Mouse (Mus musculus): ENCODE results near the gene 4632433K11Rik.

DNA sequence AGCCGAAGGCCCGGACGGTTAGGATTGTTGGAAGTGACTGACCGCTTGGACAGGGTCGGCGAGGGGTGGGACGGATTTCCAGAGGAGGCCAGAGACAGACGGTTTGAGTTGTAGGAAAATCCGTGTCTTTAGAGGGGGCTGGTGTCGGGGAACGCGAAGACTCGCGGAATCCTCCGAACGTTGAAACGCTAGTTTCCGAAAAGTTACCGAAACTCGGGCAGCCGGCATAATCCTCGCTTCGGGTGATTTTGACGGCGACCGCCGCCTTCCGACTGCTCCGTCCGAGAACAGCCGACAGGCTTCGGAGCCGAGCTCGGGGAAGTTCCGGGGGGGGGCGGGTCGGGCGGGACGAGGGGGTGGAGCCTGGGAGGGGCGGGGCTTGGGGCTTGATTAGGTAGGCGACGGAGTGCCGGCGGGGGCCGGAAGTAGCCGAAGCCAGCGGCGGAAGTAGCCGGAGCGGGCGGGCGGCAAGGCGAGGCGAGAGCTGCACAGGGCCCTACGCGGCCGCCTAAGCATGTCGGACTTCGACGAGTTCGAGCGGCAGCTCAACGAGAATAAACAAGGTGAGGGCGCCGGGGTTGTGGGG is 27.9 kb downstream of the 4632433K11Rik start, which contains the start of gene U2af2:
- TF ChIP-seq CTCF (conservative IDR thresholded peaks at IDR 0.05 in 1 of 2, IDR thresholded peaks at IDR 0.05 in 1 of 2; ENCODE audit: low read depth in 2 of 2, low read length in 2 of 2), result no peak
- no peak for TF ChIP-seq CHD2 (IDR thresholded peaks at IDR 0.05; ENCODE audit: low read length)
- no peak; the same call in 1 of the 2 replicates for TF ChIP-seq ELF1 (IDR thresholded peaks at IDR 0.05; ENCODE audit: low read depth, low read length)
- no peak for TF ChIP-seq ETS1 (conservative IDR thresholded peaks at IDR 0.05; ENCODE audit: low read depth, low read length)
- TF ChIP-seq RAD21 (IDR thresholded peaks at IDR 0.05; ENCODE audit: low read depth, low read length), result no peak
- TF ChIP-seq JUND (conservative IDR thresholded peaks at IDR 0.05; ENCODE audit: low read depth, low read length), result no peak
- TF ChIP-seq CHD1 (IDR thresholded peaks at IDR 0.05; ENCODE audit: low read depth, low read length), result no peak; the same call in 1 of the 2 replicates
- TF ChIP-seq JUN (IDR thresholded peaks at IDR 0.05; ENCODE audit: insufficient read depth, low read depth, low read length), result no peak
- no peak for TF ChIP-seq MAFK (IDR thresholded peaks at IDR 0.05; ENCODE audit: insufficient replicate concordance, low read length)
- TF ChIP-seq E2F4 (IDR thresholded peaks at IDR 0.05; ENCODE audit: insufficient replicate concordance, low read depth, low read length), result no peak
- no peak for TF ChIP-seq HCFC1 (IDR thresholded peaks at IDR 0.05; ENCODE audit: low read depth, low read length)
- no peak for TF ChIP-seq MAX (IDR thresholded peaks at IDR 0.05; ENCODE audit: low read length)
- peak; percentile 72 for TF ChIP-seq POLR2A (IDR thresholded peaks at IDR 0.05; ENCODE audit: low read depth, low read length)
